Mouse (Mus musculus) brain, adult 10 weeks (tissue): Measurements from ENCODE around the gene Tmem234. TPM values are rescaled to one million over a fixed set of nuclear protein-coding genes. Genes with fewer than 3 reads are reported as not detected.

ENCODE experiments used
- polyA plus RNA-seq: library from polyadenylated mRNA; stranded (reverse); fragments of 350-450 nt; fragmentation: Illumina TruSeq; extraction: RNeasy Lipid Tissue Mini Kit (QIAGEN cat#74804); gene quantifications from one replicate; pipeline ENCODE4 v1.2.3, GENCODE M21; 2015; ENCODE audit warnings: low read depth, low replicate concordance

The Tmem234 gene
- 151 TPM for polyA plus RNA-seq

DNA sequence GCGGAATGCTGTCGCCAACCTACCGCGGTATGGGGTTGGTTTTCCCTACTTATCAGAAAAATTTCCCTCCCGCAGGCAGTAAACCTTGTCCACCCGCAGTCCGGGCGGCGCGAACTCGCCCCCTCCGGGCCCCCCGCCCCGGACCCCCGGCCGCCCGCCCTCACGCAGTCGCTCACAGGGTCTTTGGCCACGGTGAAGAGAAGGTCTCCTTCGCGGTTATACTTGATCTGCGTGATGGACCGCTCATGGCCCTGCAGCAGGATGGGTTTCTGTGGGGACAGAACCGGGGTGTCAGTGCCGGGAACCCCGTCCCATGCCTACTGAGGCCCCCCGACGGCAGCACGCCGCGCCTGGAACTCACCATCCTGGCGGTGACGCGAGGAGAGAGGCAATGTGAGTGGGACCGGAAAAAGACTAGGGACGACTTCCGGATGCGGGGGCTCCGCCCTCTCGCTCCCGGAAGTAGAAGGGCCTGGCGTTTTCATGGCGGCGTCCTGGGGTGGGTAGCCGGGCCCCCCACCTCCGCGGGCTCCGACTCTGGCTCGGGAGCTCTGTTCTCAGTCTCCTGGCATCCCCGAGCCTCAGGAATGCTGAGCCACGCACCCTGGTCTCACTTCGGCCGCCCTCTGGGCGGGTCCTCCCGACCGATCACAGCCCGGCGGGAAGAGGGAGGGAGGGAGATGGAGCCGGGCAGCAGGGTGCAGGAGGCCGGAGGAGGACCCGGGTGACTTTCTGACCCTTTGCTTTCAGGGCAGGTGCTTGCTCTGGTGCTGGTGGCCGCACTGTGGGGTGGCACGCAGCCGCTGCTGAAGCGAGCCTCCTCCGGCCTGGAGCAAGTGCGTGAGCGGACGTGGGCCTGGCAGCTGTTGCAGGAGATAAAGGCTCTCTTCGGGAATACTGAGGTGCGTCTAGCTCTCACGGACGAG is at the start of gene Tmem234, which contains the start of gene Eif3i:
Gene Tmem234 (plus strand): TSS at position 436 of the 926 bp plus-strand sequence.
Gene Eif3i (minus strand): TSS at position 416 of the 926 bp plus-strand sequence.

DNA sequence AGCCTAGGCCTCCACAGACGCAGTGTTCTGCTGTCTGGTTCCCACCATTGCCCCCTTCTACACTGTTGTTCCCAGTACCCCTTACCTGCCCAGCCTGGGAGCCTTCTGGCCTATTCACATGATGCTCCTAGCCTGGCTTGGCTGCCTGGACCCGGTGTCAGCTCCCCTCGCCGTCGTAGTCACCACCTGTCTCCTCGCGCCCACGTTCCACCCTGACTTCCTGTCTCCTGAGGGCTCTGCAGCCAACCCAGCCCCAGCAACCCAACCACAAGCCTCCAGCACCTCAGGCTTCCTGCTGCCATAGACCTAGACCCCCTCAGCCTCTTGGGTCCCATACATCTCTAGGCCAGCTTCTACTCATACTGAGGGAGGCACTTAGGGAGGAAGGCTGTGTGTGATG is 27.0 kb upstream of the Tmem234 start, which contains the start of gene Lck:
Gene Lck (minus strand): TSS at position 212 of the 400 bp plus-strand sequence.

GRCm38 (mm10) chr4:129578466-129578865 is 22.0 kb upstream of the Tmem234 start, which contains the start of gene Fam167b:
TSS of gene Fam167b (minus strand) at chr4:129578549.

GRCm38 (mm10) chr4:129614093-129614492 is 13.6 kb downstream of the Tmem234 start, which contains the start of gene Dcdc2b:
TSS of gene Dcdc2b (minus strand) at chr4:129614257.

GRCm38 (mm10) chr4:129618786-129619691 is 18.6 kb downstream of the Tmem234 start, which contains the start of gene Iqcc:
TSS of gene Iqcc (minus strand) at chr4:129619099.

DNA sequence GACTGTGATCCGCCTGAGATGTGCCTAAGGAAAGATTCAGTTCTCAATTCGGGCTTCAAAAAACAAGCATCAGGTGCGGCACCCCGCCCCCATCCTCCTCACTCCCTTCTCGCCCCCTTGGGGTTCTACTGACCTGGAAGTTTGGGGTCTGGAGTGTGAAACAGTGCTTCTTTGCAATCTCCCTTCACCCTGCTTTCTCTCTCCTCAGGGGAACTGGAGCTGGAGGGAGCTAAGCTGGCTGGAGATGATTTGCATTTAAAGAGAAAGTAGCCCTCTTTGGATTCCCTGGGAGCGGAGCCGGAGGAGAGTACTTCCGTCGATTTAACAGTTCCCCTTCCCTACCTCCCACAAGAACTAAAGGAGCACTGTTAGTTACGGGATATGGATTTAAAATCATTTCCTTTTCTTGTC is 23.2 kb downstream of the Tmem234 start, which contains the start of gene Ccdc28b:
Gene Ccdc28b (minus strand): TSS at position 267 of the 411 bp plus-strand sequence.

DNA sequence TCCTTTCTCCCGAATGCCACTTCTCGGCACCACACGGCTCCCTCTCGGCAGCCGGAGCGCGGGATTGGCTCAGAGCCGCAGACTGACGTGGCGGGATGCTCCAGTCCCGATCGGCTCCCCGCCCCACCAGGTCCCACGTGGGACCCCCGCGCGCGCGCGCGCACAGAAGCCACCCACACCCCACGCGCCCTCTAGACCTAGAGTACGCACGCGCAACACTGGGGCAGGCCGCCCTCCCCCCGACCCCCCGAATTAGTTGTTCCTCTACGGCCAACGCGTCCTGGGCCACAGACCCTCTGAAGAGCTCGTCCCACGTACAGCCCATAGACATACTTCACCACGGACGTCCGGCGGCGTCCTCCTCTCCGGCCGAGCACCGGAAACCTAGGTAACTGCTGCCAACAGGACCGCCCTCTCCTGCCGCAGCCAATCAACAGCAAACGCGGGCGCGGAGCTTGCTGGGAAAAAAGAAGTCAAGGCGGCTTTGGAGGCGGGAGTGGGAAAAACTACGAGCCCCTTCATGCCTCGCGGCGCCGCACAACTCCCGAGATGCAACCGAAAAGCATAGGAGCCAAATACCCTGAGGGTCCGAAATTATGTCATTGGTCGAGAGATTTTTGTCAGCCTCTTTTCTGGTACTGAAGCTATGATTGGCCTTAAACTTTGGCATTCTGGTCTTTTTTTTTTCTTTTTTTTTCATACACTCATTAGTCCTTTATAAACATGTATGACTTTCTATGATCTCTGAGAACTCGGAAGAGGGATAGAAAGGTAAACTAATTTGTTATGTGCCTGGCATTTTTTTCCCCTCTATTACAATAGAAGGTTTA is 40.4 kb downstream of the Tmem234 start, which contains the start of gene Txlna:
Gene Txlna (minus strand): TSS at position 428 of the 830 bp plus-strand sequence.

DNA sequence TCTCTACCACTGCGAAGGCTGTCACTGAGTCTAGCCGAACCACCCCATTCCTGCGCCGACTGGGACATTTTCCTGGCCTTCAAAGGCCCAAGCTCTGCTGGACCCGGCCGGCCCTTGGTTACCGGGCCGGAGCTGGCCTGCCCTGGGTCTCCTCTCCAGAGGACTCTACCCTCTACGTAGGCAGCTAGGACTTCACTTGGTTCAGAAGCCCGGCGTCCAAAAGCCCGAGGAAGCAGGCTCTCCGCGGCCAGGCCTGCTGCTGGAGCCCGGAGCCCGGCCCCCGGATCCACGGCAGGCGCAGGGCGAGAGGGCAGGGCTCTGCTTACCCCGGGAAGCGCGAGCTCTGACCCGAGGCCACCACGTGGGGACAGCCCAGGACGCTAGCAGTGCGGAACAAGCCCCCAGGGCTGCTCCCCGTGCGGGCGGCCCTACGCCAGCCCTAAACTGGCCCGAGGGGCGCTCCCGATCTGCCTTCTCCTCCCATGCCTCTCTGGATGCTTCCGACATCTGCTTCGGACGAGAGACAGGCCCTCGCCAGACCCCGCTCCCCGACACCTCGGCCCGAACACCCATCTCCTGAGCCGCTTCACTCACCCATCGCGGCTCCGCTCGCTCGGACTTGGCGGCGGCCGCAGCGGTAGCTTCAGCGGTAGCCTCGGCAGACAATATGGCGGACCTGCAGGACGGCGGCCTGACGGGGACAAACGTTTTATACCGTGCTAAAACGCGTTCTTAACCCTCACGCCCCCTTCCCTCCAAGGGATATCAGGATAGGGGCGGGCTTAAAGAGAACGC is 71.8 kb downstream of the Tmem234 start, which contains the start of gene Kpna6:
Gene Kpna6 (minus strand): TSS at position 685 of the 795 bp plus-strand sequence.

Other genes with a start within 250 kb of the Tmem234 start
- 6.8 TPM for gene Zbtb8a, start 222.6 kb upstream of the Tmem234 start, polyA plus RNA-seq
- 3.6 TPM for gene Zbtb8b, start 159.8 kb upstream of the Tmem234 start, polyA plus RNA-seq
- gene Bsdc1, start 139.1 kb upstream of the Tmem234 start, polyA plus RNA-seq: 50.2 TPM
- not detected for gene Tssk3, start 109.6 kb upstream of the Tmem234 start, polyA plus RNA-seq
- gene Fam229a, start 109.5 kb upstream of the Tmem234 start, polyA plus RNA-seq: not detected
- gene Marcksl1, start 87.1 kb upstream of the Tmem234 start, polyA plus RNA-seq: 72.9 TPM
- gene Hdac1, start 58.0 kb upstream of the Tmem234 start, polyA plus RNA-seq: 38.9 TPM
- 2.3 TPM for gene Lck, start 27.0 kb upstream of the Tmem234 start, polyA plus RNA-seq
- gene Fam167b, start 22.1 kb upstream of the Tmem234 start, polyA plus RNA-seq: 1.2 TPM
- 229 TPM for gene Eif3i, start within 50 bp of the Tmem234 start, polyA plus RNA-seq
- 5.6 TPM for gene Dcdc2b, start 13.6 kb downstream of the Tmem234 start, polyA plus RNA-seq
- gene Iqcc, start 18.4 kb downstream of the Tmem234 start, polyA plus RNA-seq: 33.5 TPM
- gene Ccdc28b, start 23.3 kb downstream of the Tmem234 start, polyA plus RNA-seq: 55.4 TPM
- gene Txlna, start 40.4 kb downstream of the Tmem234 start, polyA plus RNA-seq: 33.5 TPM
- gene Kpna6, start 72.1 kb downstream of the Tmem234 start, polyA plus RNA-seq: 45.4 TPM
- gene Tmem39b, start 96.2 kb downstream of the Tmem234 start, polyA plus RNA-seq: 7.9 TPM
- 91.9 TPM for gene Khdrbs1, start 141.6 kb downstream of the Tmem234 start, polyA plus RNA-seq
- 159 TPM for gene Ptp4a2, start 210.6 kb downstream of the Tmem234 start, polyA plus RNA-seq